Mouse (Mus musculus) CH12.LX (cell line): ENCODE data around the gene Fasl.

Experiments
- BHLHE40 ChIP-seq: IDR thresholded peaks from 2 replicates; pipeline ENCODE4 v1.6.1; 2011; ENCODE audit warnings: mild to moderate bottlenecking, low read depth, low read length, improper control_type of control experiment
- CTCF ChIP-seq, 2 experiments: IDR thresholded peaks in 1 of 2; conservative IDR thresholded peaks in 1 of 2; 2 replicates each; pipeline ENCODE4 v1.5.1; 2011 to 2012; ENCODE audit warnings: low read depth in 2 of 2, low read length in 2 of 2, improper control_type of control experiment in 1 of 2, inconsistent platforms in 1 of 2, mild to moderate bottlenecking in 1 of 2, moderate library complexity in 1 of 2
- E2F4 ChIP-seq: IDR thresholded peaks from 2 replicates; pipeline ENCODE4 v1.6.1; 2011; ENCODE audit warnings: low read depth, low read length, improper control_type of control experiment; ENCODE audit not compliant: insufficient replicate concordance
- EP300 ChIP-seq: IDR thresholded peaks from 2 replicates; pipeline ENCODE4 v1.6.1; 2011; ENCODE audit warnings: low read length, improper control_type of control experiment
- POLR2A ChIP-seq: IDR thresholded peaks from 2 replicates; pipeline ENCODE4 v1.6.1; 2011; ENCODE audit warnings: low read depth, mild to moderate bottlenecking, improper control_type of control experiment, low read length
- POLR2AphosphoS2 ChIP-seq: IDR thresholded peaks from 2 replicates; pipeline ENCODE4 v1.6.1; 2011; ENCODE audit warnings: low read depth, low read length, improper control_type of control experiment

- no peak for TF ChIP-seq EP300
- TF ChIP-seq CTCF (conservative IDR thresholded peaks at IDR 0.05 in 1 of 2, IDR thresholded peaks at IDR 0.05 in 1 of 2; ENCODE audit: low read depth in 2 of 2, low read length in 2 of 2): no peak
- TF ChIP-seq BHLHE40: no peak
- TF ChIP-seq POLR2A: no peak
- TF ChIP-seq E2F4: no peak
- no peak for TF ChIP-seq POLR2AphosphoS2
Measured at GRCm38 (mm10) chr1:161744209-161744608, 44.1 kb downstream of the Fasl start.
